10 mouse cellular contexts compared by ENCODE assay signal in the genomic region with DNA sequence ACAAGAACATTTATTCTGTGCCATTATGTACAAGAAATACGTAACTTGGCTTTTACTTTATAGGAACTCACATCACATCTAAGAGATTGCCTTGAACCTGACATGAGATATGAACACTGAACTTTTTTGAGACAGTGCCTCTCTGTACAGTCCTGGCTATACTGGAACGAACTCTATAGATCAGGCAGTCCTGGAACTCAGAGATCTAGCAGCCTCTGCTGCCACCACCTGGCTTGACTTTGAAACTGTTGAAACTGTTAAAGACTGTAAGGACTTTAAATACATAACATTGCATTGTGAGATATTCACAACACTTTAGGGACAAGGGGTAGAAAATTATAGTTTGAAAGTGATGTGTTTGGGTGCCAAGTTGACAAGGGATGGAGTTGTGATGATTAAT. TPM values are rescaled to one million over a fixed set of nuclear protein-coding genes. Genes with fewer than 3 reads are reported as not detected.
DNase-seq lines count a peak whose midpoint lies in the region; ATAC-seq and TF ChIP-seq lines count a peak whose summit lies in the region.
"Had no signal": no experiment of that assay in that cellular context is flagged by ENCODE, and none has a peak within 500 bp of the region (broad histone marks: within the 10 kb centered on the region; RNA-seq: fewer than 3 reads in every experiment).

No protein-coding gene starts in this region.

- no peak overlapping the region for H3K4me3 ChIP-seq in heart, postnatal 0 days (ENCODE audit: low read depth, low read length)
- H3K4me3 ChIP-seq in heart, embryonic 10.5 days, result no peak overlapping the region
- no peak overlapping the region for H3K4me3 ChIP-seq in thymus, adult 2 months (ENCODE audit: control insufficient read depth, insufficient read depth, low read length)
- H3K4me3 ChIP-seq in kidney, adult 2 months (ENCODE audit: insufficient read depth, low read depth, low read length), result no peak overlapping the region
- no peak overlapping the region for H3K4me3 ChIP-seq in midbrain, postnatal 0 days (ENCODE audit: low read depth, low read length)
- H3K4me3 ChIP-seq: embryonic facial prominence, embryonic 15.5 days; limb, embryonic 15.5 days had no signal

- no peak overlapping the region for H3K9ac ChIP-seq in heart, postnatal 0 days (replicated peaks; ENCODE audit: low read depth, low read length)
- no peak overlapping the region for H3K9ac ChIP-seq in midbrain, postnatal 0 days (replicated peaks; ENCODE audit: low read length, poor library complexity, severe bottlenecking)
- H3K9ac ChIP-seq: embryonic facial prominence, embryonic 15.5 days; limb, embryonic 15.5 days had no signal

- H3K9me3 ChIP-seq in heart, postnatal 0 days (replicated peaks; ENCODE audit: control insufficient read depth, low read length), result no peaks in the 10 kb centered on the region
- H3K9me3 ChIP-seq in heart, embryonic 10.5 days, result no peaks in the 10 kb centered on the region
- no peaks in the 10 kb centered on the region for H3K9me3 ChIP-seq in midbrain, postnatal 0 days (ENCODE audit: low read length)
- H3K9me3 ChIP-seq: embryonic facial prominence, embryonic 15.5 days; limb, embryonic 15.5 days had no signal

- no peaks in the 10 kb centered on the region for H3K27me3 ChIP-seq in heart, postnatal 0 days (ENCODE audit: control insufficient read depth, insufficient read depth, low read length)
- H3K27me3 ChIP-seq in heart, embryonic 10.5 days (ENCODE audit: insufficient read depth, poor library complexity, severe bottlenecking), result peaks cover 4% of the 10 kb centered on the region; the same call in 1 of the 2 replicates
- no peaks in the 10 kb centered on the region for H3K27me3 ChIP-seq in thymus, adult 2 months (ENCODE audit: control insufficient read depth, insufficient read depth, low read length)
- no peaks in the 10 kb centered on the region for H3K27me3 ChIP-seq in kidney, adult 2 months (replicated peaks; ENCODE audit: control insufficient read depth, insufficient read depth, low read length)
- H3K27me3 ChIP-seq in midbrain, postnatal 0 days (ENCODE audit: insufficient read depth, low read length), result 0 out of 2 replicates have a peak, but pooled peaks cover 4% of the 10 kb centered on the region
- H3K27me3 ChIP-seq: embryonic facial prominence, embryonic 15.5 days had no signal

- DNase-seq in heart, postnatal 0 days (ENCODE audit: low spot score), result no peak
- DNase-seq in heart, embryonic 10.5 days (ENCODE audit: low spot score), result no peak
- peak; percentile 23 for DNase-seq in thymus, adult 2 months
- no peak for DNase-seq in thymus, adult 18-20 months
- DNase-seq in c-Kit-positive CD71-positive TER-119-positive erythroid progenitor cells, embryonic 14.5 days (ENCODE audit: low spot score), result peak; percentile 70
- peak; percentile 6 for DNase-seq in kidney, adult 2 months
- peak; percentile 44 for DNase-seq in midbrain, postnatal 0 days (ENCODE audit: low spot score)

- TF ChIP-seq CTCF in heart, postnatal 0 days (IDR thresholded peaks at IDR 0.05; ENCODE audit: low read depth), result peak; percentile 52
- TF ChIP-seq CTCF in thymus, adult 2 months (IDR thresholded peaks at IDR 0.05; ENCODE audit: borderline replicate concordance, control insufficient read depth, extremely low read depth, insufficient read depth, low read length, poor library complexity), result no peak
- TF ChIP-seq CTCF in kidney, adult 2 months (conservative IDR thresholded peaks at IDR 0.05; ENCODE audit: insufficient read depth, insufficient read length, low read depth, low read length), result peak; percentile 35; the same call in 1 of the 2 replicates
- peak; percentile 72 for TF ChIP-seq CTCF in midbrain, postnatal 0 days (IDR thresholded peaks at IDR 0.05)

- no peak for ATAC-seq in heart, postnatal 0 days (ENCODE audit: insufficient read depth, low read depth)
- ATAC-seq in midbrain, postnatal 0 days (ENCODE audit: low FRiP score), result no peak
- no peak for ATAC-seq in activated CD4-positive, CD25-positive, alpha-beta regulatory T cell, adult 4 months

- H3K4me1 ChIP-seq in heart, postnatal 0 days (ENCODE audit: control insufficient read depth, insufficient read depth), result no peaks in the 10 kb centered on the region
- H3K4me1 ChIP-seq in heart, embryonic 10.5 days, result no peaks in the 10 kb centered on the region
- H3K4me1 ChIP-seq in thymus, adult 2 months (replicated peaks; ENCODE audit: control insufficient read depth, insufficient read depth, low read length), result no peaks in the 10 kb centered on the region
- H3K4me1 ChIP-seq in kidney, adult 2 months (ENCODE audit: control insufficient read depth, insufficient read depth, low read length), result no peaks in the 10 kb centered on the region
- H3K4me1 ChIP-seq in midbrain, postnatal 0 days (ENCODE audit: insufficient read depth, low read length), result no peaks in the 10 kb centered on the region
- H3K4me1 ChIP-seq: embryonic facial prominence, embryonic 15.5 days; limb, embryonic 15.5 days had no signal

- no peak overlapping the region for H3K4me2 ChIP-seq in heart, postnatal 0 days (ENCODE audit: low read depth, low read length)
- no peak overlapping the region for H3K4me2 ChIP-seq in midbrain, postnatal 0 days (ENCODE audit: low read depth, low read length, poor library complexity, severe bottlenecking)
- H3K4me2 ChIP-seq: embryonic facial prominence, embryonic 15.5 days; limb, embryonic 15.5 days had no signal

- no peak for TF ChIP-seq POLR2A in thymus, adult 2 months (IDR thresholded peaks at IDR 0.05; ENCODE audit: control insufficient read depth, extremely low read depth, insufficient read depth, low read length, poor library complexity)
- no peak for TF ChIP-seq POLR2A in kidney, adult 2 months (IDR thresholded peaks at IDR 0.05; ENCODE audit: low read depth, low read length)

- H3K36me3 ChIP-seq in heart, postnatal 0 days (replicated peaks; ENCODE audit: control insufficient read depth, insufficient read depth, low read length), result no peaks in the 10 kb centered on the region
- no peaks in the 10 kb centered on the region for H3K36me3 ChIP-seq in heart, embryonic 10.5 days
- H3K36me3 ChIP-seq in thymus, adult 2 months (ENCODE audit: control insufficient read depth, insufficient read depth, low read length), result no peaks in the 10 kb centered on the region
- no peaks in the 10 kb centered on the region for H3K36me3 ChIP-seq in kidney, adult 2 months (ENCODE audit: control insufficient read depth, insufficient read depth, low read length)
- no peaks in the 10 kb centered on the region for H3K36me3 ChIP-seq in midbrain, postnatal 0 days (ENCODE audit: insufficient read depth, low read length)
- H3K36me3 ChIP-seq: embryonic facial prominence, embryonic 15.5 days; limb, embryonic 15.5 days had no signal

- H3K27ac ChIP-seq in heart, postnatal 0 days (ENCODE audit: low read depth), result no peak overlapping the region
- H3K27ac ChIP-seq in heart, embryonic 10.5 days, result no peak overlapping the region
- no peak overlapping the region for H3K27ac ChIP-seq in thymus, adult 2 months (ENCODE audit: control insufficient read depth, insufficient read depth, low read length)
- no peak overlapping the region for H3K27ac ChIP-seq in kidney, adult 2 months (ENCODE audit: insufficient read depth, low read depth, low read length)
- no peak overlapping the region for H3K27ac ChIP-seq in midbrain, postnatal 0 days (ENCODE audit: low read depth, low read length)
- H3K27ac ChIP-seq: embryonic facial prominence, embryonic 15.5 days; limb, embryonic 15.5 days had no signal

- WGBS in heart, postnatal 0 days, result 51% methylated on average over 2 of the region's 2 CpGs
- 57% methylated on average over 2 of the region's 2 CpGs for WGBS in heart, embryonic 10.5 days
- WGBS in thymus, adult 2 months, result 72% methylated on average over 2 of the region's 2 CpGs
- WGBS in kidney, adult 2 months, result 54% methylated on average over 2 of the region's 2 CpGs
- 54% methylated on average over 2 of the region's 2 CpGs for WGBS in midbrain, postnatal 0 days

- no peak for TF ChIP-seq EP300 in heart, postnatal 0 days (IDR thresholded peaks at IDR 0.05; ENCODE audit: low read depth)

RNA-seq across cellular contexts. Expression of a gene that starts 19.4 kb away (rescaled TPM):
- 0.08 and 1.0 TPM in 2 replicates for total RNA-seq in heart, postnatal 0 days (2014; rRNA removed; ENCODE audit: low replicate concordance)
- 2.8 and 3.3 TPM in 2 replicates for polyA plus RNA-seq in heart, postnatal 0 days (2015; fragmentation: Nextera tagmentation; extraction: Ambion mirVana)
- polyA plus RNA-seq in heart, embryonic 10.5 days (2016; fragmentation: Nextera tagmentation; extraction: Ambion mirVana), result 9.2 and 15.3 TPM in 2 replicates
- polyA plus RNA-seq in thymus, adult 2 months (2012; rRNA removed), result 9.8 and 10.3 TPM in 2 replicates
- polyA plus RNA-seq in kidney, adult 2 months (2012; rRNA removed), result 7.1 and 8.4 TPM in 2 replicates
- 17.2 and 25.3 TPM in 2 replicates for total RNA-seq in midbrain, postnatal 0 days (2014; rRNA removed)
- polyA plus RNA-seq in midbrain, postnatal 0 days (2015; fragmentation: Nextera tagmentation; extraction: Ambion mirVana), result 34.1 and 35.3 TPM in 2 replicates
- polyA plus RNA-seq in activated CD4-positive, CD25-positive, alpha-beta regulatory T cell, adult 4 months (2017; shearing (Covaris generic)), result 10 to 100 TPM; 25.4 to 26.8 TPM

RNA-seq across cellular contexts. Expression of a gene that starts 34.3 kb away (rescaled TPM):
- total RNA-seq in heart, postnatal 0 days (2014; rRNA removed; ENCODE audit: low replicate concordance), result 11.1 and 11.2 TPM in 2 replicates
- polyA plus RNA-seq in heart, postnatal 0 days (2015; fragmentation: Nextera tagmentation; extraction: Ambion mirVana), result 7.8 and 10.4 TPM in 2 replicates
- polyA plus RNA-seq in heart, embryonic 10.5 days (2016; fragmentation: Nextera tagmentation; extraction: Ambion mirVana), result 19.4 and 29.2 TPM in 2 replicates
- 27.1 and 34.6 TPM in 2 replicates for polyA plus RNA-seq in thymus, adult 2 months (2012; rRNA removed)
- 16.5 and 19.1 TPM in 2 replicates for polyA plus RNA-seq in kidney, adult 2 months (2012; rRNA removed)
- 29.1 and 42.2 TPM in 2 replicates for total RNA-seq in midbrain, postnatal 0 days (2014; rRNA removed)
- 50.2 and 56.8 TPM in 2 replicates for polyA plus RNA-seq in midbrain, postnatal 0 days (2015; fragmentation: Nextera tagmentation; extraction: Ambion mirVana)
- polyA plus RNA-seq in activated CD4-positive, CD25-positive, alpha-beta regulatory T cell, adult 4 months (2017; shearing (Covaris generic)), result 1 to 10 TPM; 9.2 to 9.9 TPM

Comparison
In these comparisons a context has a peak if more than half of its experiments do, and no peak if none do; other contexts are left out.
1. DNase-seq: peak in thymus, adult 2 months (single experiment), c-Kit-positive CD71-positive TER-119-positive erythroid progenitor cells, embryonic 14.5 days (single experiment), kidney, adult 2 months (single experiment) and midbrain, postnatal 0 days (single experiment); none in heart, postnatal 0 days (single experiment), heart, embryonic 10.5 days (single experiment) and thymus, adult 18-20 months (0 of 2).